Mouse (Mus musculus) CH12F3 (cell line): ENCODE results near the gene Ptger4.

ENCODE experiments used
- in situ Hi-C: fragments of 300-500 bp; cut with MboI; formaldehyde crosslinking; loops from 2 replicates; pipeline ENCODE4 v1.14.3; 2020; ENCODE audit warnings: low sequenced_read_pairs

Ptger4 gene

GRCm38 (mm10) chr15:5239361-5239760 lies 4.6 kb downstream of the Ptger4 start:
- in situ Hi-C loops = loop anchor here (10.0 kb wide), 2 partner anchors 845 to 965 kb away; no protein-coding TSS in a partner anchor

DNA sequence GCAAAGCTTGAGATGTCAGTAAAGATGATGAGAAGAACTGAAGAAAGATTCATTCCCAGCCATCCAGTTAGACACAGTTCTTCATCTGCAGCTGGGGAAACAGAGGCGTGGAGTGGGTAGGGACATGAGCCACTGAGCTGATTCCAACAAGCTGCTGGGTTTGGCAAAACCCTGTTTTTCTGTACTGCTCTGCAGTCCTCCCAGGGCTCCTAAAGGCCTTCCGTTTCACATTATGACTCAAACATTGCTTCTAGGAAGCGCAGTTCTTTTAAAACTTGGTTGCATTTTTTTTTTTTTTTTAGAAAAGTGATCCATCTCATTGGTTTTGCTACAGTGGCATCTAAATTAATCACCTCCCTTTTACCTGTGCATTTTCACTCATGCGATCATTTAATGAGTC lies 5.4 kb downstream of the Ptger4 start:
- in situ Hi-C loops = loop anchor here (10.0 kb wide), 2 partner anchors 846 to 966 kb away; no protein-coding TSS in a partner anchor

DNA sequence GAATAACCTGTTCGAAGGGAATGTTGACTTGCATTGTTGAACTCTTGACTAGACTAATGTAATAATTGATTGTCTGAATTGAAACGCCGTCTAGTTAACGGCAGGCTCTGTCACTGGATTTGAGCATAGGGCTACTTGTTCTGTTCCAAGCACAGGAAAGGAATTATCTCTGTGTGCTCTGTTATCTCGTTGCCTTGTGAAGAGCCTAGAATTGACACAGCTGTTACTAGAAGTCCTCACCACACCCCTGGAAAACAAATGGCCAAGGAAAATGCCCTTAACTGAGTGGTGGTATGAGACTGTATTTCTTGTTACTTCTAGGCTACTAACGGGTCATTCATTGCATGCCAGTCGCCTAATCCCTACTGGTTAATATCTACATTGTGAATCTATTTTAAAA lies 5.9 kb downstream of the Ptger4 start:
- in situ Hi-C loops = loop anchor here (10.0 kb wide), 2 partner anchors 847 to 967 kb away; no protein-coding TSS in a partner anchor

GRCm38 (mm10) chr15:5237012-5237660 lies 6.9 kb downstream of the Ptger4 start:
- in situ Hi-C loops = loop anchor here (10.0 kb wide), 2 partner anchors 848 to 968 kb away; no protein-coding TSS in a partner anchor

DNA sequence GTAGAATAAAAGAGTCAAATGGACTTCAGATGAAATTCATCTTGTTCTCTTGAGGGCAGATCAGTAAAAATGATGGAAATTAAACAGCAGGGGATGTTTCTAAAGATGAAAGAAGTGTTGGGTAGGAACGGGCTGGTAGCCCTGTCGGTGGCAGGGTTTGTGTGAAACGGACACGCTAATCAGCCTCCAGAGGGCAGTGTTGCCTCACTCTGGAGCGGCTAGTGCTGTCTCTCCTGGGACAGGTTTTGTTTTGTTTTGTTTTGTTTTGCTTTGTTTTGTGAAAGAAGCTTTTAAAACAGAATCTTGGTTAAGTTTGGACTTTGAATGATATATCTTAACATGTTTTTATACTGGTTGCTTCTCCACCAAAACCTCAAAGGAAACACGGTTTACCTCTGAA lies 7.4 kb downstream of the Ptger4 start:
- in situ Hi-C loops = loop anchor here (10.0 kb wide), 2 partner anchors 848 to 968 kb away; no protein-coding TSS in a partner anchor

DNA sequence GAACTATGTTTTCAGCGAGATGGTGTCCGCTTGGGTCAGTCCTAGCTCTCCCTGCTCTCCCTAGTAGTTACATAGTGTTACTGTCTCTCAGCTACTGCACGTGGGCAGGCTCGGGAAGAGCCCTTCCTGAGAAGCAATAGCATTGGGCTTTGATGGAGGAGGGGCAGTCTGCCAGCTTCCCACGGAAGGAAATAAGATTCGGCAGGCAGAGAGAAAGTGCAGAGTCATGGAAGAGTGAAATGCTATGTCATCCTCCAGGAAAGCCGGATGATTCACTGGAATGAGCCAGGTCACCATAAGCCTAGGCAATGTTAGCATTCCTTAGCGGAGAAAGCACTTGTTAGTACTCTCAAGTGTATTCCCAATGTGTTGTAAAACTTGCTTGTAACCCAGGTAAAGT lies 8.5 kb downstream of the Ptger4 start:
- in situ Hi-C loops = loop anchor here (10.0 kb wide), 2 partner anchors 849 to 969 kb away; no protein-coding TSS in a partner anchor

- in situ Hi-C loops = loop anchor here (10.0 kb wide), 2 partner anchors 850 to 970 kb away; no protein-coding TSS in a partner anchor
Observed at GRCm38 (mm10) chr15:5234659-5235058, 9.3 kb downstream of the Ptger4 start.

DNA sequence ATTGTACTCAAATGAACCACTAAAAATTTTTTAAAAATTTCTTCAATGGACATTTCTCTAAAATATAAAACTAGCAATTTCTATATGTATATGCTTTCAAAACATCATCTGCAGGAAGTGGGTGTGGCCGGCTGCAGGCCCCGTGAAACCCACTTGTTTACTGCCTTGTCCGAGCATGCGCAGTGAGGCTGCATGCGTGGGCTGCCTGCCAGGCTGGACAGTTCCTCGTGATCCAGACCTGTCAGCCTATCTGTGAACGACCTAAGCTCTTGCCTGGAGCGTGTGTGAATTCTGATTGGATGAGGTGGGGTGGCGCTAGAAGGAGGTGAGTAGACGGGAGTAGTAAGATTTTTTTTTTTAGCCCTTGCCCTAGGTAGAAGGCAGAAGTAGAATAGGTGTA lies 13.2 kb downstream of the Ptger4 start:
- in situ Hi-C loops = loop anchor here (10.0 kb wide), 2 partner anchors 854 to 974 kb away; no protein-coding TSS in a partner anchor

DNA sequence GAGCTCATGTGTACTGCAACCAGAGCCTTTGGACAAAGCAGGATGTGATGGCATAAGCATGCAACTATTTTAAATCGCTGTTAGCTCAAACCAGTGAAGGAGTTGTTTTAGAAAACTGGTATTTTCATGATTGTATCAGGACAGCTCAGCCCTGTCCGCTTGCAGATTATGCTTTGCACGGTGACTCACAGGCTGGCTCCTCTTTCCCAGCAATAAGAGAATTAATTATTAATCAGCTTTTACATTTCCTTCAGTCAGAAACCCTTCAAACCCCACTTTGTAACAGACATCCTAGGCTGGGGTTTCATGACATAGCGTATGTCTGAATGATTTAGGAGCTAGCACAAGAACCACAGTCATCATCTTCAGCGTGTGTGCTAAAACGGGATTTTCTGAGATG lies 23.5 kb downstream of the Ptger4 start:
- in situ Hi-C loops = no loop called here

DNA sequence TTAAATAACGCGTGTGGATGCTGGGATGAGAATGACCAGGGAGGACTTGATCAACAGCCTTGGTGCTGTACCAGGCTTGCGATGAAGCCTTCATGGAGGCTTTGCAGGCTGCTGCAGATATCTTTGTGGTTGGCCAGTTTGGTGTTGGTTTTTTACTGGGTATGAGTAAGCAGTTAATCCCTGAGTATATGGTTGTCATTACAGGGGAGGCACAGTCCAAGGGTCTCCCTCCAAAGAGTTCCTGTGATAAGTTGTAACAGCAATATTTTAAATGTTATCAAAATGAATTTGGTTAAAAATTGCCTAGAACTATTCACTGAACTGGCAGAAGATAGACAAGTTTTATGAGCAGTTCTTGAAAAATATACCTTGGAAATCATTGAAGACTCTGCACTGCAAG lies 34.9 kb downstream of the Ptger4 start:
- in situ Hi-C loops = no loop called here

- in situ Hi-C loops = no loop called here
Observed at GRCm38 (mm10) chr15:5205222-5205621, 38.8 kb downstream of the Ptger4 start.

DNA sequence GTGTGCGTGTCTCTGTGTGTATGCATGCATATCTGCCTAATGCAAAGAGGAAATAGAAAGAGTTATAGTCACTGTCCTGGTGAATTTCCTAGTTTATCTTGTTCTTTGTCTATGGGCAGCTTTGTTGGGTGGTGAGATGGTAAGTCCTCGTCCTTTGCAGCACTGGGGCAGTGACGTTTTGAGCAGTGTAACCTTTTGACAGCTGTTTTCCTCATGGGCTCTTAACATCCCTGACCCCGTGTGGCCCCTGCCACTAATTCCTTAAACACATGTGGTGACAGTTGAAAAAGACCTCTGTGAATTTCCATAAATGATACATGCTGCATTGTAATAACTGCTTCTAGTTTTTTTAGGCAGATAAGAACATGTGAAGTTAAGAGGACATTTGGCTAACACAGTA lies 47.3 kb downstream of the Ptger4 start:
- in situ Hi-C loops = no loop called here

DNA sequence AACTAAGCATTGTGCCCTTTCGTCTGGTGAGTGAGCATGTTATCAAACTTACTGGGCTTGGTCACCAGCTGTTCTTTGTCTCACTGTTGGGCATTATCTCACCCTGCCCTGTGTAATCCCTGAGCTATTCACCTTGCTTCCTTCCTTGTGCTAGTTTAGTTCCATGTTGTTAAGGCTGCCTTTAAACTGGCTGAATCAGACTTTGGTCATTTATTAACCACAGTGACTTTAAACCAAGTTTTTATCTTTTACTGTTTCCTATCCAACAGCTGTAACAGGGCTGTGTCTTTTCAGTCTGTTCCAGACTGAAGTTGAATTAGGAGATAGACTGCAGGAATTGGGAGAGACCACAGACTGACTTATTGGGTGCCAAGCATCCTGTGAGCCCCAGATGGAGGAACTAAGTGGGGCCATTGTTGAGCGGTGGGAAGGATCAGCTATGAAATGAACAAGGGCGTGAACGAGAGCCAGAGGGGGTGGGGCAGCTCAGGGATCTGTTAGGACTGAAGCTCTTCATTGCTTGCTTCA lies 47.9 kb downstream of the Ptger4 start:
- in situ Hi-C loops = no loop called here

- in situ Hi-C loops = no loop called here
Observed at GRCm38 (mm10) chr15:5194931-5195330, 49.1 kb downstream of the Ptger4 start.

GRCm38 (mm10) chr15:5194446-5194845 lies 49.5 kb downstream of the Ptger4 start:
- in situ Hi-C loops = no loop called here

DNA sequence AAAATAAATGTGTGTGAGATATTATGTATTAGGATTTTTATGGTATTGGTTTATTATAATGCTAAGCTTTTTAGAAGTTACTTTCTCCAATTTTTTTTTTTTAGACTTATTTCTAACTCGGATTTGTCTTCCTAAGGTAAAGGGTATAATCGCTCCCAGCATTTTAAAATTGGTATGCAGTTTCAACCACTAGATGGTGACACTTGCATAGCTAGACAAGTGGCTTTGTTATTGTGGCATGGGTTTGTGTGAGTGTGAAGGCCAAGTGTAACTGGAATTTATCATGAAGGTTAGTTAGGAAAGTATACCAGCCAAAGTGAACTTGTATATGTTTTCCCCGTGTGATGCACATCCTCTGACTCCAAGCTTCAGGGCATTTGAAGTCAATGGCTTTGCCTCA lies 50.2 kb downstream of the Ptger4 start:
- in situ Hi-C loops = no loop called here

- in situ Hi-C loops = no loop called here
Observed at GRCm38 (mm10) chr15:5189504-5190093, 54.4 kb downstream of the Ptger4 start.

DNA sequence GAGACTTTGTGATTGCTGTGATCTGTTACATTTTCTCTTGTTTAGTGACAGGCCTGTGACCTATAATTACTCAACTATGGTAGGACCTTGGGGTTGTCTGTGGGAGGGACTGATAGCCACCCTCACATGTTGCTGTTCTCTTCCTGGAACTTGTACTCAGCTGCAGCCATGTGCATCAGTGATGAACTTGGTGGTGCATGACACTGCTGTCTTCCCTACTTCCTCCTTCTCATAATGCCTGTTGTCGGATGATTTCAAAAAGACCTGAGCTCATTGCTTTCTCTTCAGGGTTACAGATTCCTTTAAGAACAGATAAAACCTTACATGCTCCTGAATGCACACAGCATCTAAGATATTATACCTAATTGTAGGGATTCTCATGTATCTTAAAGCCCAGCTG lies 56.0 kb downstream of the Ptger4 start:
- in situ Hi-C loops = no loop called here

GRCm38 (mm10) chr15:5187116-5187515 lies 56.9 kb downstream of the Ptger4 start:
- in situ Hi-C loops = no loop called here

GRCm38 (mm10) chr15:5186293-5186675 lies 57.7 kb downstream of the Ptger4 start:
- in situ Hi-C loops = no loop called here

- in situ Hi-C loops = no loop called here
Observed at GRCm38 (mm10) chr15:5185366-5186292, 58.4 kb downstream of the Ptger4 start, which contains the start of gene Ttc33. TSS of gene Ttc33 (plus strand) at chr15:5185525.
